Mouse (Mus musculus): ENCODE measurements around the gene Nr2f1. TPM values are rescaled to one million over a fixed set of nuclear protein-coding genes. Genes with fewer than 3 reads are reported as not detected.
A peak's percentile ranks its signal among the peaks of the same experiment; 100 is the strongest.

Nr2f1 gene
- polyA plus RNA-seq, 1 experiment from 2014 or later: 9.5 TPM

DNA sequence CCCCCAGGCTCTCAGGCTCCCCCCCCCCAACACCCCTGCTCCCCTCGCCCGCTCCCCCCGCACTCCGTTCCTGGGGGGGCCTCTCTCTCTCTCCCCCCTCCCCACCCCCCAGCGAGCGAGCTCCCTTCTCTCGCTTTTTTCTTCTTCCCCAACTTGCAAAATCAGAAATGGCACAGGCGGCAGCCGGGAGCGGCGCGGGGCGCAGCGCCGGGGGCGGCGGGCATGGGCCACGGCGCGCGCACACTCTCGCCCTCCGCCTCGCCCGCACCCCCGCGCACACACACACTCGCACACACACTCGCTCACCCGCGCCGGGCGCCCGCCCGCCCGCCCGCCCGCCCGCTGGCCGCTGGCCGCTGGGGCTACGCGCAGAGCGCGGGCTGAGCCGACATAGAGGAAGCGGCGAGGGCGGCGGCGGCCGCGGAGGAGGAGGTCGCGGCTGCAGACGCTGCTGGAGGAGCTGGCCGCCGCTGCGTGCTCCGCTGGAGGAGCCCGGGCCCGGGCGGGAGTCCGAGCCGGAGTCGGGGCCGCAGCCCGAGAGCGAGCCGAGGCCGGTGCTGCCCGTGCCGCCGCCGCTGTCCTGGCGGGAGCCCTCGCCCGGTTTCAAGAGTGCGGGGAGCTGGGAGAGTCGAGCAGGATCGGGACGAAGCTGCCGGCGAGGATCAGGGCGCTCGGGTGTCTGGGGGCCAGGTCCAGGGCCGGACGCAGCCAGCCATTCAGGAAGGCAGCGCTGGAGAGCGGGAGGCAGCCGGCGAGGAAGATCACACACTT, 501 bp downstream of the Nr2f1 start:
- peaks cover 27% of the 10 kb centered on the region for H3K27me3 ChIP-seq (ENCODE audit: insufficient read depth, low read length)
- peak overlapping the region; percentile 58 for H3K4me3 ChIP-seq (ENCODE audit: low read depth, low read length)
- peak overlapping the region; percentile 91 for H3K27ac ChIP-seq (ENCODE audit: low read depth)
- peaks cover 5% of the 10 kb centered on the region for H3K4me1 ChIP-seq (ENCODE audit: insufficient read depth)
- ATAC-seq (ENCODE audit: insufficient read depth) (peak; percentile 28), DNase-seq (peak; percentile 77)
- H3K9ac ChIP-seq: peak overlapping the region; percentile 67
- H3K9me3 ChIP-seq (ENCODE audit: low read depth, low read length): no peaks in the 10 kb centered on the region
- WGBS: under 1% methylated on average over 75 of the region's 92 CpGs
- no peak for TF ChIP-seq CTCF (IDR thresholded peaks at IDR 0.05; ENCODE audit: low read depth)
- peaks cover 7% of the 10 kb centered on the region; the same call in 1 of the 2 replicates for H3K36me3 ChIP-seq (ENCODE audit: insufficient read depth)
- H3K4me2 ChIP-seq: peak overlapping the region; percentile 80

DNA sequence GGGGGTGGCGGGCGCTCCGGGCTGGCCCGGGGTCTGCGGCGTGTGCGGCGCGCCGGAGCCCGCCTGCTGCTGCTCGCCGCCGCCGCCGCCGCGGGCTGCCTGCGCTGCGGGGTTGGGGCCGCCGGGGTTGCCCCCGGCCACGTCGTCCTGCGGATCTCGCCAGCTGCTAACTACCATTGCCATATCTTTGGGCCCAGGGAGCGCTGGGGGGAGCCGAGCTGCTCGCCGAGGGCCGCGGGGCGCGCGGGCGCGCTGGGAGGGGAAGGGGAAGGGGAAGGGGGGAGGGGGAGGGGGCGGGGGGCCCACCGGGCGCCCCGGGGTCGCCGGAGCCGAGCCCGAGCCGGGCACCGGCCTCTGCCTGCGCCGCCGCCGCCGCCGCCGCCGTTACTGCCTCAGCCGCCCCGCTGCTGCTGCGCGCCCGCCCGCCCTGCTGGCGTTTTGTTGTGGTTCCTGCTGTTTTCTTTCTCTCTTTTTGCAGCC, 1.1 kb downstream of the Nr2f1 start:
- no peak for TF ChIP-seq CTCF (IDR thresholded peaks at IDR 0.05; ENCODE audit: low read depth)
- H3K4me2 ChIP-seq: peak overlapping the region; percentile 80
- peak overlapping the region; percentile 67 for H3K9ac ChIP-seq
- under 1% methylated on average over 33 of the region's 63 CpGs for WGBS
- H3K9me3 ChIP-seq (ENCODE audit: low read depth, low read length): no peaks in the 10 kb centered on the region
- peak overlapping the region; percentile 91 for H3K27ac ChIP-seq (ENCODE audit: low read depth)
- H3K4me1 ChIP-seq (ENCODE audit: insufficient read depth): peaks cover 5% of the 10 kb centered on the region
- peak overlapping the region; percentile 58 for H3K4me3 ChIP-seq (ENCODE audit: low read depth, low read length)
- H3K36me3 ChIP-seq (ENCODE audit: insufficient read depth): peaks cover 7% of the 10 kb centered on the region; the same call in 1 of the 2 replicates
- DNase-seq (peak; percentile 65), ATAC-seq (ENCODE audit: insufficient read depth) (no peak; the same call in 1 of the 2 replicates)
- H3K27me3 ChIP-seq (ENCODE audit: insufficient read depth, low read length): peaks cover 24% of the 10 kb centered on the region

DNA sequence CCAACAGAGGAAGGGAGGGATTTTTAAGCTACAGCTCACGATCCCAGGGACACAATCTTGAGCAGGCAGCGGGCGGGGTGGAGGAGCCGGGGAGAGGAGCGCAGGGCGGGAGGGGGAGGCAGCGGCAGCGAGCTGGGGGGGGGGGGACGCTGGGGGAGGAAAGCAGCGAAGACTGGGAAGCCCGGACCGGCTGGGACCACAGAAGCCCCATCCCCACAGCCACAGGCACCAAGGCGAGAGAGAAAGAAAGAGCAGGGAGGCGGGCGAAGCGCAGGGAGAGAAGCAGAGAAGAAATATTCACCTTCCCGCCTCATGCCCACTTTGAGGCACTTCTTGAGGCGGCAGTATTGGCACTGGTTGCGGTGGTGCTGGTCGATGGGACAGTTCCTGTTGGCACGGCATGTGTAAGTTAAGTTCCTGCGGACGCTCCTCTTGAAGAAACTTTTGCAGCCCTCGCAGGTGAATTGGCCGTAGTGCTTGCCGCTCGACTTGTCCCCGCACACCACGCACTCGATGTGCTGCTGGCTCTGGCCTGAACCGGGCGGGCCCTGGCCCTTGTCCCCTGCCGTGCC, 1.7 kb downstream of the Nr2f1 start:
- H3K27me3 ChIP-seq (ENCODE audit: insufficient read depth, low read length): peaks cover 27% of the 10 kb centered on the region
- H3K4me1 ChIP-seq (ENCODE audit: insufficient read depth): peaks cover 5% of the 10 kb centered on the region
- H3K27ac ChIP-seq (ENCODE audit: low read depth): peak overlapping the region; percentile 91
- WGBS: under 1% methylated on average over 31 of the region's 33 CpGs
- no peak for TF ChIP-seq CTCF (IDR thresholded peaks at IDR 0.05; ENCODE audit: low read depth)
- DNase-seq (peak; percentile 65), ATAC-seq (ENCODE audit: insufficient read depth) (no peak)
- H3K9ac ChIP-seq: peak overlapping the region; percentile 67
- peak overlapping the region; percentile 80 for H3K4me2 ChIP-seq
- peaks cover 7% of the 10 kb centered on the region; the same call in 1 of the 2 replicates for H3K36me3 ChIP-seq (ENCODE audit: insufficient read depth)
- no peaks in the 10 kb centered on the region for H3K9me3 ChIP-seq (ENCODE audit: low read depth, low read length)
- H3K4me3 ChIP-seq (ENCODE audit: low read depth, low read length): peak overlapping the region; percentile 58

DNA sequence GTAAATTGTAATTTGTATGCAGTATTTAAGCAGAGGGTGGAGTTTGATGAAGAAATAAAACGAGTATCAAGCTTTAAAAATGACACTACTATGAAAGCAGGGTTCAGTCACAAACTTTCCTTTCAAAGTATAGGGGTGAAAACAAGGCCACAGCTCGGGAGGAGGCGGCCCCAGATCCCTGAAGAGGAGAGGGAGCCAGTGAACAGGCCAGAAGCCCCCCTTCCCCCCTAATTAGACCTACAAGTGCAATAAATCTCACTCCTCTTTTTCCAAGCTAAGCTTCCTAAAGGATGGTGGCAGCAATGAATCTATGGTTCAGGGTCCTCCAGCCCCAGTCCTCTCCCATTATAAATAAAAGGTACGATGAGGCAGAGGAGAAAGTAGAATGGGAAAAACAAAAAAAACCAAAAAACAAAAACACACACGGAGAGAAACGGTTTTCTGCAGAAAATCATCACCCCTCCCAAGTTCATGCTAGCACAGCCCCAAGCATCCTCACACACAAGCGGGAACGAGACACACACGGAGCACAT, 2.2 kb downstream of the Nr2f1 start:
- H3K9ac ChIP-seq: peak overlapping the region; percentile 67
- 3% methylated on average over 9 of the region's 9 CpGs for WGBS
- H3K36me3 ChIP-seq (ENCODE audit: insufficient read depth): peaks cover 7% of the 10 kb centered on the region; the same call in 1 of the 2 replicates
- H3K4me3 ChIP-seq (ENCODE audit: low read depth, low read length): peak overlapping the region; percentile 58
- peaks cover 5% of the 10 kb centered on the region for H3K4me1 ChIP-seq (ENCODE audit: insufficient read depth)
- peak overlapping the region; percentile 91; the same call in 1 of the 2 replicates for H3K27ac ChIP-seq (ENCODE audit: low read depth)
- TF ChIP-seq CTCF (IDR thresholded peaks at IDR 0.05; ENCODE audit: low read depth): no peak
- H3K9me3 ChIP-seq (ENCODE audit: low read depth, low read length): no peaks in the 10 kb centered on the region
- H3K27me3 ChIP-seq (ENCODE audit: insufficient read depth, low read length): peaks cover 30% of the 10 kb centered on the region
- no peak for ATAC-seq (ENCODE audit: insufficient read depth)
- peak; percentile 45 for DNase-seq
- peak overlapping the region; percentile 80 for H3K4me2 ChIP-seq

DNA sequence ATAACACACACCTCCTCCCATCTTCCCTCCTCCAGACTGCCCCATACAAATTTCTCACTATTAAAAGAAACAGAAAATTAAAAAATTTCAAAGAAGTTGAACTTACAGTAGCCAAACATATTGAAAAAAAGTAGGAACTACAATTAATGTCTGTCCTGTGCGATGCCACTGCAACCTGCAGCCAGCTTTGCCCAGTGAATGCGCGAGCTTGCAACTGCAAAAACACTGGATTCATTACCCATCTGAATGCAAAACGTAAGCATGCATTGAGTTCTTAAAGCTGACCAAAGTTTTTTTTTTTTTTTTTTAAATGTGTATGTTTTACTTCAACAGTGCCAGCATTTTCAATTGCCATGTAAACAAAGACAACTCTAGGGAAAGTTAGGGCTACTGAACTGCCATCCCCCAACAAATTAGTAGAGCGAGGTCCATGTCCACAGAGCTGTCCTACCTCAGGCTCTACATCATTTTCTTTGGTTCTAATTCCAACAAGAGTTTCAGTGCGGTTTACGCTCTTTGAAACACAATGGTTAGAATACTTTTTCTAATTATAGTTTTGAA, 3.2 kb downstream of the Nr2f1 start:
- no peak overlapping the region for H3K27ac ChIP-seq (ENCODE audit: low read depth)
- H3K36me3 ChIP-seq (ENCODE audit: insufficient read depth): peaks cover 7% of the 10 kb centered on the region; the same call in 1 of the 2 replicates
- peaks cover 5% of the 10 kb centered on the region for H3K4me1 ChIP-seq (ENCODE audit: insufficient read depth)
- DNase-seq (peak; percentile 25), ATAC-seq (ENCODE audit: insufficient read depth) (no peak)
- 41% methylated on average over 7 of the region's 7 CpGs for WGBS
- H3K4me2 ChIP-seq: peak overlapping the region; percentile 70
- peak overlapping the region; percentile 10 for H3K4me3 ChIP-seq (ENCODE audit: low read depth, low read length)
- no peak overlapping the region for H3K9ac ChIP-seq
- H3K27me3 ChIP-seq (ENCODE audit: insufficient read depth, low read length): peaks cover 30% of the 10 kb centered on the region
- no peaks in the 10 kb centered on the region for H3K9me3 ChIP-seq (ENCODE audit: low read depth, low read length)
- TF ChIP-seq CTCF (IDR thresholded peaks at IDR 0.05; ENCODE audit: low read depth): no peak

DNA sequence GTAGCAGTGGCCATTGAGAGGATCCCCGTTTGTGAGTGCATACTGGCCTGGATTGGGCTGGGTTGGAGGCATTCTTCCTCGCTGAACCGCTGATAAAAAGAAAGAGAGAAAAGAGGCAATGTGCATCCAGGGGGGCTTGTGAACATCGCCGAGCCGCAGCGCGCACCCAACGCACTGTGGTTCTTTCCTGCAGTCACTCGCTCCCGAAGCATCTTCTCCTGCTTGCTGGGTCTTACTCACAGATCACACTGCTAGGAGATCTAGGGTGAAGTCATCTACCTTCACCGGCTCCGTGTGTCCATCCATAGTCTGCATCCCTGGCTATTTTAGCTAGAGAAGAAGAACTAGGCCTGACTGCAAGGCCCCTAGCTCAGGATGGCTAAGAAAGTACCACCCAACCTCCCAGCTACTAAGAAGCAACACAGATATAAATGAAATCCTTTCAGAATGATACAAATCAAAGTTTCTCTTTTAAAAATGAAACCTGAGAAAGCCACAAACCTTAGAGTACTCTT, 3.9 kb downstream of the Nr2f1 start:
- Histone ChIP-seq H3K4me1 (ENCODE audit: insufficient read depth) (peaks cover 5% of the 10 kb centered on the region), H3K36me3 (ENCODE audit: insufficient read depth) (peaks cover 7% of the 10 kb centered on the region; the same call in 1 of the 2 replicates), H3K27me3 (ENCODE audit: insufficient read depth, low read length) (peaks cover 30% of the 10 kb centered on the region), H3K27ac (ENCODE audit: low read depth) (peak overlapping the region; percentile 10; the same call in 1 of the 2 replicates), H3K9me3 (ENCODE audit: low read depth, low read length) (no peaks in the 10 kb centered on the region), H3K4me3 (ENCODE audit: low read depth, low read length) (peak overlapping the region; percentile 37), H3K9ac (peak overlapping the region; percentile 50; the same call in 1 of the 2 replicates), H3K4me2 (peak overlapping the region; percentile 70)
- 15% methylated on average over 13 of the region's 13 CpGs for WGBS
- no peak for TF ChIP-seq CTCF (IDR thresholded peaks at IDR 0.05; ENCODE audit: low read depth)
- ATAC-seq (ENCODE audit: insufficient read depth): no peak
- DNase-seq: no peak
